Mouse (Mus musculus) adrenal gland, adult 2 months (tissue): ENCODE data around the gene Nr1h5. TPM values are rescaled to one million over a fixed set of nuclear protein-coding genes. Genes with fewer than 3 reads are reported as not detected.

ENCODE experiments used
- DNase-seq: peaks from one replicate; pipeline ENCODE4 v3.0.0; 2021
- long read RNA-seq: library from polyadenylated mRNA; stranded (forward); transcript quantifications from one replicate; pipeline ENCODE4 v2.0.0, GENCODE M21; 2021
- polyA plus RNA-seq: library from polyadenylated mRNA; depleted of rRNA; stranded (reverse); fragments of >200 nt; gene quantifications from 2 replicates; pipeline ENCODE4 v1.2.3, GENCODE M21; 2012; rRNA removed
- total RNA-seq, 2 experiments: library from RNA; stranded (reverse); gene quantifications; 2 replicates each; pipeline ENCODE4 v1.2.3; 2021

Gene Nr1h5
- not detected for total RNA-seq
- not detected in 2 replicates for polyA plus RNA-seq
- long read RNA-seq = 0 reads

DNA sequence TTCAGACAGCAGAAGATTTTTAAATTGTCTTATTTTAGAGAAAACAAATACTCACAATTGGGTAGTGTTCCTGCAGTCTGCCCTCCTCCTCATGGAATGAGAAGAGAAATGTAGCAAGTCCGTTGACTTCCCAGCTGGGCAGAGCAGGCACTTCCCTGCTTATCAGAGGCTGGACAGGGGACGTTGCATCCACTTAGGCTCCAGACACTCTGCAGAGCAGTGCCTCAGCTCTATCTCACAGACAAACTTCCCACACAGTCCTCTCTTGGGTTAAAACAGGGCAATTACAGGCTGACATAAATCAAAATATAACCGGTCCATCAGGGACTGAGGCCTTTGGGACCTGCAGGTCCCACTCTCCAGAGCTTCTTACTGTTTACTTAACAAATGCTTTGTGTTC is at the start of gene Nr1h5:
TSS of gene Nr1h5 (minus strand) at position 101 of the 400 bp plus-strand sequence.
- no peak for DNase-seq

DNA sequence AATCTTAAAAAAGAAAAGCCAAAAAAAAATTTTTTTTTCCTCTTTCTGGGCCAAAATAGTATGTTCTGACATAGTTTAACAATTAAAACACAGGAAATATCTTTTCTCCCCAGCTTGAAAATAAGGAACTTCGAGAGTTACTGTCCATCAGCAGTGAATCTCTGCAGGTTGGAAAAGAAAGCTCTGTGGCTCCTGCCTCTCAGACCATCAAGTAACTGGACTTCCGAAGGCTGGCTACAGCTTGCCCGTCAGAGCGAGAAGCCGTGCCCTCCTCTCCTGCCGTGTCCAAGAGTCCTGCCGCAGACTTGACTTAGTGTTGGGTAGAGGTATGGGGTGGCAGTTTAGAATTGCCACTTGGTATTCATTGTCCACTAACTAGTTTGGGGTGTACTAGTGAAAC is 37.7 kb upstream of the Nr1h5 start:
- DNase-seq = no peak

DNA sequence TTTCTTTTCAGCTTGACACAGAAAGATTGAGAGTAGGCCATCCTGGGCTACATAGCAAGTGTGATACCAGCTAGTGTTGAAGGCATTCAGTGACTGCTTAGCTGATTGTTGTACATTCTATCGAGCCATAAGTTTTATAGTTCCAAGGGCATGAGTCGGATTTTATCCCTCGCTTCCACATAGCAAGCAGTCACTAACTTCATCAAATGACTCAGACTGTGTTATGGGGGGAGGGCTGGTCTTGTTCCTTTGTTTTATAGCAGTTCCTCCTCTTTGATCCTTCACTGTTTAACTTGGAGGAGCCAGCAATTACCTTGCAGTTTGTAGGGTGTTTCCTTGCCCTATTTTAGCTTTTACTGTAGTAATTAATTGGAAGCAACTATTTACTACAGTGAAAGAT is 33.7 kb upstream of the Nr1h5 start:
- no peak for DNase-seq

DNA sequence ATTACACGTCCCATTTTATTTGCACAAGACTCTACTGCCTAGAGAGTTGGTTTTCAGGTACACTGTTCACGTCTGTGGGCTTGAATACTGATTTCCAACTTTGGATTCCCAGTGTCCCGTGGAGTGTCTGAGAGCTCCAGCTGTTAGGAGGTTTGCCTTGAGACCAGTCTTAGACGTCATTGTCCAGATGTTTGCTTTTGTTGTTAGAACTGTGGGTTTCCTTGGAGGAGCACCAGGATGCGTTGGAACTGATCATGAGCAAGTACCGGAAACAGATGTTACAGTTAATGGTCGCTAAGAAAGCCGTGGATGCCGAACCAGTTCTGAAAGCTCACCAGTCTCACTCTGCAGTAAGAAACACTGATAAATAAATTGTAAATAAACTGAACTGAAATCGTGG is 33.1 kb upstream of the Nr1h5 start:
- no peak for DNase-seq

DNA sequence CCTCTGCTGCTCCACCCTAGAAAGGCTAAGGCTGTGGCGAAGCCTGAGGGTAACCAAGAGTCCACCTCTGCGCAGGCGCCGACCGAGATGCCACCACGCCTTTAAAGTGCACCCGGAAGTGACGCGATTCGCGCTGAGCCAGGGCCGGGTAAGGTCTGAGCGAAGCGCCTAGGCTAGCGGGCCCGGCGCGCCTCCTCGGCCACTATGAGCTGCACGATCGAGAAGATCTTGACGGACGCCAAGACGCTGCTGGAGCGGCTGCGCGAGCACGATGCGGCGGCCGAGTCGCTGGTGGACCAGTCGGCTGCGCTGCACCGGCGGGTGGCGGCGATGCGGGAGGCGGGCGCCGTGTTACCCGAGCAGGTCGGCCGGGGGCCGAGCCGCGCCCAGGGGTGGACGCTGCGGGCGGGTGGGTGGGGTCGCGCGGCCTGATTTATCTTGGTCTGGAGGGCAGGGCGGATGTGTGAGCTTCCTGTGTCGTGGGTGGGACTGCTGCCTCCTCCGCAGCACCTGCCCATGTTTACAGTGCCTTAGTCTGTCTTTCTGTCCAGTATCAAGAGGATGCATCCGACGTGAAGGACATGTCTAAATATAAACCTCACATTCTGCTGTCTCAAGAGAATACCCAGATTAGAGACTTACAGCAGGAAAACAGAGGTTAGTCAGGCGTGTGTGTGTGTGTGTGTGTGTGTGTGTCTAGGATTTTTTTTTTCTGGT is 31.8 kb upstream of the Nr1h5 start, which contains the start of gene Sike1:
TSS of gene Sike1 (plus strand) at position 104 of the 717 bp plus-strand sequence.
- DNase-seq = peak; percentile 97

DNA sequence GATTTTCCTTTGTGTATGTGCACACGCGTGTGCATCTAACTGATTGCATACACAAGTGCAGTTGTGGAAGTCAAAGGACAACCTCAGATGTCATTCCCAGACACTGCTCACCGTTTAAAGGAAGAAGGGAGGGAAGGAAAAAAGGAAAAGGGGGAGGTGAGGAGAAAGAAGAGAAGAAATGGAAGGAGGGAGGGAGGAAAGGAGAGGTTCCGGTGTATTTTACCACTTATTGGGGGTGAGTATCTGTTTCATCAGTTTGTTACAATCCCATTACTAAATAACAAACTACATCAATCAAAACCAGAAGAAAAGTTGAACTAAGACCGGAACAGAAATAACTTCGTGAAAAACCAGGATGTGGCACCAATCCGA is 31.3 kb upstream of the Nr1h5 start:
- DNase-seq = no peak

DNA sequence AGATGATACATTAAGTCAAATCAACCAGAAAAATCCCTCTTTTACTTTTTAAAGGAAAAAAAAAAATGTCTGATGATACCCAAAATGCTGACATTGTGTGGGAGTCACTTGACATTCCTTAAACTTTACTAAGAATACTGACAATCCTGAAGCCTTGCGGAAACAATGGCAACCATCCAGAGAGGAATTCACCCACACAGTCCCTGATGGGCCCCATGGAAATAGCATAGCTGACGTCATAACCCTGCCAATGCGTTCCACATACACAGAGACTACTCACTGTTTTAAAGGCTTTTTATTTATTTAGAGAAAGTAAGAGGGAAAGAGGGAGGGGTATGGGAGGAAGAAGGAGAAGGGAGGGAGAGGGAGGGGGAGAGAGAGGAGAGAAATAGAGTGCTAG is 29.0 kb upstream of the Nr1h5 start:
- no peak for DNase-seq

DNA sequence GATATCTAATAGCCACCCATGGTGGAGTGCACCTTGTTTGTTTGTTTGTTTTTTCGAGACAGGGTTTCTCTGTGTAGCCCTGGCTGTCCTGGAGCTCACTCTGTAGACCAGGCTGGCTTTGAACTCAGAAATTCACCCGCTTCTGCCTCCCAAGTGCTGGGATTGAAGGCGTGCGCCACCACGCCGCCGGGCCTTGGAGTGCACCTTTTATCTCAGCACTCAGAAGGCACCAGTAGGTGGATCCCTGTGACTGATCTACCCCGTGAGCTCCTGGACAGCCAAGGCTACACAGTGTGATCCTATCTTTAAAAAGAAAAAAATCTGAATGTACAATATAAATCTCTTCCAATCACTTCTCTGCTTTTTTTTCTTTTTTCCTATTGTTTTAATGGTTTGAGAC is 27.1 kb upstream of the Nr1h5 start:
- no peak for DNase-seq

DNA sequence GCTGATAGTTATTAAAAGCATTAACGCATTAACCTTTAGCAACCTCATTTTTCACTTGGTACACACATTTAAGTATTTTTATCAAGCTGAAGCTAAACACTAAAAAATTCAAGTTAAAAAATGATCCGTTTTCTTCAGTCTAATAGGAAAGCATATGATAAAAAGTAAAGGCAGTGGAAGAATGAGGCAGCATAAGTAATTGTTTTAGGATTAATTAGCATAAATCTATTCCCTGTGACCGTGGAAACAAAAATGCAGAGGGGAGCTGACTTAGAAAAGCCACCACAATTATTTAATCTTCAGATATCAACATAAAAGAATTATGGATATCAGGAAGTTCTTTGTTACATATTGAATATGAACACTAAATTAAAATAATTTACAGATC is 16.4 kb upstream of the Nr1h5 start:
- DNase-seq = no peak

DNA sequence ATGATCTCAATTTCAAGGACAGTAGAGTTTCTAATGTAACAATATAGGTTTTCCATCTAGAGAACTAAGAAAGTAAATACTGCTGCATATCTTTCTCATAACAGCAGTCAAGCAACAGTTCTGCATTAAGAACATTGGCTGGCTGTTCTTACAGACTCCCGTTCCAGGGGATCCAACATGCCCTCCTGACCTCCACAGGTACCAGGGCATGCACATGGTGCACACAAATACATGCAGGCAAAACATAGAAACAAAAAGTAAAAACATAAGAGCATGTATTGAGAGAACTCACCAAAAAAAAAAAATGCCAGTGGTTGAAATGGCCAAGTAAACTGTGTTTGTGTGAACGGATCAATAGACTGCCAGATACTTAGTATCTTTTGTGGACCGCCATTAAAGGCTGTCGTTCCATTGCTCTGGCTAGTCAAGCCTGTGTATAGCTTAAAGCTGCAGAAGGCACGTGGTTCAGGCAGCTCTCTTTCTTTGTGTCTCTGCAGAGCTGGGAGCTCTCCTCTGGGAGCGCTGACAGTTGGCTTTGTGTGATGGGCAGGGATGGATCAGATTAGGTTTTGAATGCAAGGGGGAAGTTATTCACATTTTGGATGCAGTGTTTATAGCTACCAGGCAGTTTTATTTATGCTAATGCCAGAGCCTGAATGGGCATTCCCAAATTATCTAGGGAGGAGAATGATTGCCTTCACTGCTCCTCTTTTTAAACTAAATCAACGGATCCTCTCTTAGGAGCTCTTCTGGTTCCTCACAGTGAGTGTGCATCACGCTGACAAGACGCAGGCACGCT is 15.8 kb upstream of the Nr1h5 start:
- DNase-seq = no peak

DNA sequence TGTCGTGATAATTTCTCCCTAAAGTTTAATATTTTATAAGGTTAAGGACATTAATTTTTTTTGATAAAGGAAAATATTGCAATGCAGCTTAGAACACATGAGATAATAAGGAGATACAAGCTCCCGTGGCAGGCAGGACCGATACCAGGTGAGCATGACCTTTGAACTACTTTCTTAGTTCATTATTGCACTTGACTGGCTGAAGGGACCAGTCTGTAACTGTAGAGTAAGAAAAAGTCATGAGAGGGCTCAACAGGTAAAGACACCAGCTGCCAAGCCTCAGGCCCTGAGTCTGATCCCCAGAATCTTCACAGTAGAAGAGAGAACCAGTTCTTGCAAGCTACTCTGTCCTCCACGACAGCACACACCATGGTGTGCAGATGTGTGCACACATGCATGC is 13.0 kb upstream of the Nr1h5 start:
- no peak for DNase-seq

DNA sequence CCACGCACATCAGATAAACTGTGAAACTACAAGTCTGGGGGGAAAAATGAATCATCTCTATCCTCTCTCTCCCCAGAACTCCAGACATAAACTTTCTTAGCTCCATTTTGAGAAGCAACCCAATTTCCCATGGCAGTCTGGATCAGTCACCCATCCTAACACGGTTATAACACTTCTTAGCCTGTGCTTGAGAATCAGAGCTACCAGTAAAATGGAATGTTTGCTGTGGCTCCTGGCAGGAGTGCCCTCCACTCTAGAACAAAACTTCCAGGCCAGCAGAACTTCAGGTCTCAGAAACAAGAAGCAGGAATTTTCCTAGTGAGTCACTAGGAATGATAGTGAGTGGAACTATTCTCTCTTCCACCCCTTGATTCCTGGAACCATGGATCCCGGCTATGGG is 6.6 kb upstream of the Nr1h5 start:
- no peak for DNase-seq

DNA sequence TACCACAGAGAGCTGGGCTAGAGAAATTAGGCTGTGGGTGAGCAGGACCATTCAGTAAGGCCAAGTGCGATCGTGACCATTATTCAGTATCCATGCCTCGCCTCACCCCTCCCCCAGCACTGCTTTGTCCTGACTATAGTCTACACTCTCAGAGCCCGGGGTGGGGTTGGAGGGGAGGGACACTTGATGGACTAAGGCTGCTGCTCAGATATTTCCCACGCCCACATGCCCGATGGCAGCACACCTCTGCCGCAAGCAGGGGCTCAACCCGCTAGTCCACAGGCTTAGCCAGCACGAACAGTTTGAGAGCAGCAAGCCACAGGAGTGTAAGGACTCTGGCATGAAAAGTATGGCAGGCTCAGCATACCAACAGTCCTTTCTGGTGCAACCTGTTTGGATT is 6.1 kb upstream of the Nr1h5 start:
- no peak for DNase-seq

DNA sequence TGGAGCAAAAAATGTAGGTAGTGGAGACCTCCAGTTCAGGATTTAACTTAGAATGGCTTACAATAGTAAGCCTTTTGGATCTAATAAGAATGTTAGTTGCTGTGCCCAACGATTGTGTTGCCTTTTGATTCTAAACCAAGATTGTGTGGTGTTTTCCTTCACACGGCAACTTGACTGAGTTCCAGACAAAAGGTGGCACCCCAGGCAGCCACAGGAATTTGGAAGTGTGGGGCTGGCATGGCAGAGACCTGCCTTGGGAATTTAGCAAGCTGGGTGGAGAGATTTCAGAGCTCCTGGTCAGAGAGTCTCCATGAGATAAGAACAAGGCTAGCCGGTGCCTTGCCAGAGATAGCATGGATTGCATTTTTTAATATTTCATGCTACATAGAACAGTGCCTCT is 8.3 kb downstream of the Nr1h5 start:
- no peak for DNase-seq

DNA sequence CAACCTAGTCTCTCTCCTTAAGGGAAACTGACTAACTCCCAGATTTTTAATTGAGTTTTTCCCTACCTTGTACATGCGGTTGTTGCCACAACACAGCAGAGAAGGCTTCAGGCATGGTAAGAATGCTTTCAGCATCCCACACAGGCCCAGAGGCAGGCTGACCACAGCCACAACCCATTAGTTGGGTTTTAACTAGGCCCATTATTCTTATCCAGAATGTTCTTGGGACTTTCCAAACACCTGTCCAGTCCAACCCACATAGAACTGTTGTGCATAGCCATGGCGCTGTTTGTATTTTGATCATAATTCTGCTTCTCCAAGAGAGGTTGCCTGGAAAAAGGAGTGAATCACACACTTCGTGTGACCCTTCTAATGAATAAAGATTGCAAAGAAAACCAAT is 8.8 kb downstream of the Nr1h5 start:
- no peak for DNase-seq

DNA sequence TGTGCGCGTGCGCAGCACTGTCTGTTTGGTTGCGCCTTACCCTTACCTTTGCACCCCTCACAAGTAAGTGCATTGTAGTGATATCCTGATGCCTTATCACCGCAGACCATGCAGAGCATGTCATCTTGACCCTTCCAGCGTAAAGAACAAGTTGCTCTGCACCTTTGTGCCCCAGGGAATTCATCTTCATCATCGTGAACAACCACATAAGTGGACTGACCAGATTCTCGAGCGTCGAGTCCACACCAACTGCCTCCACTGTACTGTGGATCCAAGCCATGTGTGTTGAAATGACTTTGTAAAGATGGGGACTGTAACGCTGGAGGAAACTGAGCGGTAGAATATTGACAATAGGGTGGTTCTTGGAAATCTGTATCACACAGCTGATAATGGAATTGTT is 9.5 kb downstream of the Nr1h5 start:
- no peak for DNase-seq

DNA sequence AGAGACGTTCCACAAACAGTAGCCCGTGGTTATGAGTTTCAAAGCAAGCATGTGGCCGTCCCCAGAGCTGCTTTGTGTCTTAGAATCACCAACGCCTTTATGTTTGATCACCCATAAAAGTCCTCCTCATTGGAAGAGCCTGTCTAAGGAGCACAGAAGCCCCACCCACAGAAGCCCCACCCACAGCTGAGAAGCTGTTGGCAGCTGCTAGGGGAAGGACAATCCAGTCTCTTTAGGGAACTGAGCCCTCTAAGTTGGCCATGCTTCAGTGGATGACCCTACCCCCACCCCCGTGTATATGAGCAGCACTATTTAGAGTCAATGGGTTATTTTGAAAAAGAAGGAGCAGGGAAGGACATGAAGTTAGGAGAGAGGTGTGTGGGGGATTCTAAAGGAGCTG is 17.1 kb downstream of the Nr1h5 start:
- no peak for DNase-seq

DNA sequence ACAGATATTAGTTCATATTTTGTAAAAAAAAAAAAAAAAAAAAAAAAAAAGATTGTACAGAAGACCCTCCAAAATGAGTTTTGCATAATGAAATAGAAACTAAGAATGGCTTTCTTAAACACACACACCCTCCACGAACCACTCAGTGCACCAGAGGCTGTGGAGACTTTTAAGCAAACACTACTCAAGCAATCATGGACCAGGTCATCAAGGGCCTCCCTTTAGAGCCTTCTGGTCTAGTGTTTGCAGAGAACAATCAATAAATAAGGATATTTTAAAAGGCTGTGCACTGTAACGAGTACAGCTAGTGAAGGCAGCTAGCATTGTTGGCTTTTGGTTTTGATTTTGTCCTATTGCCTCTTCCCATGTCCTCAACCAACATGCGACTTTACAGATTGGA is 17.6 kb downstream of the Nr1h5 start:
- no peak for DNase-seq

DNA sequence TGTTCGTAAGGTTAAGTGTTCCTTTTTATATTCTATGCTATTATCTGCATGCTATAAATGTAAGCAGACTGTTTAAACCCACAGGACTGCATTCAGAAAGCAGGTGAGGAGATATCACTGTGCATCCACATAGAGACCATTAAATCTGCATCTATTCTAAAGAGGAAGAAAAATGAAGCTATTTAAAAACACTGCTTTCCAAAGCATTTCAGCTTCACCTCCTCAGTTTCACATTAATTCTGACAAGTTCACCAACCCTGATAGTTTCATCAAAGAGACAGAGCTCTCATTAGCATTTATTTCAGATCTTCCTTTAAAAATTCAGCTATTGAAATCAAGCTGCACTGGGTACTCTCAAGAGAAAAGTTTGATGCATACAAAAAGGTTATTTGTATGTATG is 25.8 kb downstream of the Nr1h5 start:
- DNase-seq = no peak

DNA sequence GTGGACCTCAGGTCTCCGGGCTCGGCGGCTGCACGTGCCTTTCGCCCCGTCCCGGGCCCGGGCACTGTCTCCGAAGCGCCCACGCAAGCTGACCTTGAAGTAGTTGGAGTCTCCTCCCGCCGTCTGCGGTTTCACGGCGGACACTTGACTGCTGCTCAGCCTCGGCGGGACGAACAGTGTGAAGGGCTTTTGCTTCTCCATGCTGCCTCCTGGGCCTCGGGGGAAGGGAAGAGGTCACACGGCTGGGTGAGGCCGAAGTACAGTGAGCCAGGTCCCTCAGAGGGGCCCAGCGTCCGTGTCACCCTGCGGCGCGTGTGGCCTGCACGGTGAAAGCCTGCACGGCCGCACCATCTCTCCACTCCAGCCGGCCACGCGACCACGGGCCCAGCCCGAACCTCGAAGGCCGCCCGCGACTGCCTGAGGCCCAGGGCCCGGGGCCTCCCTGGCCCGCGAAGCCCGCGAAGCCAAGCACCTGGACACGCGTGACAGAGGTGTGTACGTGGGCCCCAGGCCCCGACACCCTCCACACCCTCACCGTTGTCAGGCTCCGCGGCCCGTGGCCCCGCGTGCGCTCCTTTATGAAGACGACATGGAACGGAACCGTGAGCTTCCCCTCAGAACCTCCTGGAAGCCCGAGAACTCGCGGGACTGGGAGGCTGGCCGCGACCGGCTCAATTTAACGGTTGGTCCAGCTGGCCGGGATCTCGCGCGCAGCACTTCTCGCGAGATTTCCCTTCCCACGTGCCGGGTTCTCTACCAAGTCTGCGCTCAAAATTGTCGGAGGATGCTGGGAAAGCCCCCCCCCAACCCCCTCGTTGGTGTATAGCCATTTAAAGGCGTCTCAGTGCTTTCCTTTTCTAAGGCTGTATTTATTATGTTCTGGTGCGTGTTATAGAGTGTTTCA is 28.2 kb downstream of the Nr1h5 start, which contains the start of gene Sycp1:
TSS of gene Sycp1 (minus strand) at position 650 of the 904 bp plus-strand sequence.
- no peak for DNase-seq

DNA sequence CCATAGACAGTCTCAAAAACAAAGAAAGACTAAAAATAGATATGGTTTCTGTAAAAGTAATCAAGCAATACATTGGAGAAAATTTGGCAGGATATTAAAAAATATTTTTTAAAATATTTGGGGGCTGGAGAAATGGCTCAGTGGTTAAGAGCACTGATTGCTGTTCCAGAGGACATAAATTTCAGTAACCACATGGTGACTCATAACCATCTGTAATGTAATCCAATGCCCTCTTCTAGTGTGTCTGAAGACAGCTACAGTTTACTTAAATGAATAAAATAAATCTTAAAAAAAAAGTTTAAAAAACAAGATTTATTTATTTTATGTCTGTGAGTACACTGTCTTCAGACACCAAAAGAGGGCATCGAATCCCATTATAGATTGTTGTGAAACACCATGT is 64.8 kb downstream of the Nr1h5 start:
- no peak for DNase-seq
